ENCODE assay signal across 8 mouse cellular contexts in the genomic region with DNA sequence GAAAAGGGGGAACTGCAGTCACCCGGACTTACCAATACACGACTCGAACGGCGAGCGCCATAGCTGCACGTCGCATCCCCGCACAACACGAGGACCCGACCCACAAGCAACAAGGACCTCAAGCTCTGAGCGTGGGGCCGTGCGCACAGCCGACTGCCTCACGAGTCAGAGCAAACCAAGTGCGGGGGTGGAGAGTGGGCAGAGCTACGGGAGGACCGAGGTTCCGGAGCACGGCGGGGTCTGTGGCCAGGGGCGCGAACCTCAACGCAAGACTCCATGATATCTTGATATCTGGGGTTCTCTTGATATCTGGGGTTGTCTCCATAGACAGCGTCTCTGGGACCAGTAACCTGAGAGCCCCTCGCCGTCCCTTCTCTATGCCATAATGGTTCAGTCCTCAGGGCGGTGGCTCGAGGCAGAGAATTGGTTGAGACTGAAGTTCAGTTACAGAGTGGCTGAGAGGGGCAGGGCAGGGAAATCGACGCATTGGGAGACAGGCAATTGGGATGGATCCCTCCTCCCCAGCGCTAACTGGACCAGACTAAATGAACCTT. TPM values are rescaled to one million over a fixed set of nuclear protein-coding genes. Genes with fewer than 3 reads are reported as not detected.
DNase-seq lines count a peak whose midpoint lies in the region; ATAC-seq lines count a peak whose summit lies in the region.

A gene (minus strand): TSS at position 183 of the 554 bp plus-strand sequence.

- H3K4me2 ChIP-seq in hindbrain, embryonic 15.5 days = peak within 1 kb of the TSS; percentile 79

- ATAC-seq in hindbrain, embryonic 15.5 days (ENCODE audit: low FRiP score, low read depth) = peak; percentile 95

- H3K4me1 ChIP-seq in hindbrain, embryonic 15.5 days (replicated peaks) = peaks cover 28% of the 10 kb centered on the region

- DNase-seq in R1 (ENCODE audit: low read depth, low spot score) = peak; percentile 96
- DNase-seq in cerebellum, postnatal 25 days = peak; percentile 95 to 96
- peak; percentile 93 for DNase-seq in frontal cortex, postnatal 36 days (ENCODE audit: low spot score in 2 of 2)
- DNase-seq in left cerebral cortex, adult 11 months (ENCODE audit: low spot score) = peak; percentile 89
- DNase-seq in lung, postnatal 4 days = peak; percentile 92 to 93
- DNase-seq in retina, postnatal 7 days (ENCODE audit: low read depth, low spot score) = peak; percentile 87
- peak; percentile 87 for DNase-seq in urinary bladder, adult 2 months (ENCODE audit: low spot score)

- peak within 1 kb of the TSS; percentile 66 for H3K9ac ChIP-seq in hindbrain, embryonic 15.5 days

- H3K36me3 ChIP-seq in hindbrain, embryonic 15.5 days = peaks cover 25% of the 10 kb centered on the region

- H3K27ac ChIP-seq in hindbrain, embryonic 15.5 days (replicated peaks) = peak within 1 kb of the TSS; percentile 91

- H3K9me3 ChIP-seq in hindbrain, embryonic 15.5 days = no peaks in the 10 kb centered on the region

- WGBS in hindbrain, embryonic 15.5 days = under 1% methylated on average over 33 of the region's 33 CpGs

- H3K27me3 ChIP-seq in hindbrain, embryonic 15.5 days = no peaks in the 10 kb centered on the region

- peak within 1 kb of the TSS; percentile 63 for H3K4me3 ChIP-seq in hindbrain, embryonic 15.5 days

RNA-seq across cellular contexts. Expression of the gene that starts here (rescaled TPM):
- 1,476 and 1,563 TPM in 2 replicates for polyA plus RNA-seq in hindbrain, embryonic 15.5 days (2015; fragmentation: Nextera tagmentation; extraction: Ambion mirVana)
- 482 and 493 TPM in 2 replicates for polyA plus RNA-seq in urinary bladder, adult 2 months (2012; rRNA removed)

Comparison
In these comparisons a context has a peak if more than half of its experiments do, and no peak if none do; other contexts are left out.
1. Peak in every context shown above with its lines: DNase-seq, ATAC-seq, H3K4me3 ChIP-seq and H3K27ac ChIP-seq.